Mouse (Mus musculus): ENCODE results near the gene Nlgn1. TPM values are rescaled to one million over a fixed set of nuclear protein-coding genes. Genes with fewer than 3 reads are reported as not detected.

Nlgn1 gene
- total RNA-seq (2015) = not detected in 2 replicates
- total RNA-seq (2017) = not detected in 2 replicates

GRCm38 (mm10) chr3:26332400-26333238, at the start of gene Nlgn1:
Nlgn1 (minus strand) TSS chr3:26332460.
- no peak for ATAC-seq (ENCODE audit: poor library complexity, severe bottlenecking)

DNA sequence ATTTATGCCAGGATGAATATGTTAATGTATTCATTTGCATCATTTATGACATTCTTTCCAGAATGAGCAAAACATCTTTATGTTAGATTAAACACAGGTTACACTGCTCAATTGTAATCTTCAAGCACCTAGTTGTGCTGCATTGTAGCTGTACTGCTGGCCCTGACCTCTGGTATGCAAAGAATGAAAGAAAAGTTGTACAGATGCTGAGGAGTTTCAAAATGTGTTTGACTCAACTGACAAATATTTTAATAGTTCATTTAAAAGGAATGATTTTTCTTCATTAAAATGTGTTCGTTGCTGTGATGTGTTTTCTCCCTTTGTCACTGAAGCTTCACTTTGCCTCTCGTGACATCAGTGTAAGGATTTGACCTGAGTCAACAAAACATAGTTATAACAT, 46.0 kb upstream of the Nlgn1 start:
- no peak for ATAC-seq (ENCODE audit: poor library complexity, severe bottlenecking)

GRCm38 (mm10) chr3:26355082-26355481, 22.8 kb upstream of the Nlgn1 start:
- no peak for ATAC-seq (ENCODE audit: poor library complexity, severe bottlenecking)

GRCm38 (mm10) chr3:26354483-26355030, 22.3 kb upstream of the Nlgn1 start:
- no peak for ATAC-seq (ENCODE audit: poor library complexity, severe bottlenecking)

DNA sequence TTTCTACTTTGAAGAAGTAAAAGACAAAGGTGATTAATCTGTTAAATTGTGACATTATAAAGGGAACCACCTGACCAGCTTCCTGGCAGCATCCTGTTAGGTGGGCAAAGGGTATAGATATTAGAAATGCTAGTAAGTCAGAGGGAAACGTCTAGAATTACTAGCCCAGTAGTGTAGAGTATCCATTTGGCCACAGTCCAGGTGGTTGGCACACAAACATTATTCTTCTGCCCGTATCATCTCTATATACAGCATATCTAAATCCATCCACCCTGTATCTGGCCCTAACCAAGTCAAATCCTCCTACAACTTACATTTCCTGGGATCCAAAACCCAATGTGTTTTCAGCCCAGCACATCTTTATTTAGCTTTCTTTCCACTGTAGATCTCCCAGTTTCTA, 5.2 kb upstream of the Nlgn1 start:
- ATAC-seq (ENCODE audit: poor library complexity, severe bottlenecking) = no peak

DNA sequence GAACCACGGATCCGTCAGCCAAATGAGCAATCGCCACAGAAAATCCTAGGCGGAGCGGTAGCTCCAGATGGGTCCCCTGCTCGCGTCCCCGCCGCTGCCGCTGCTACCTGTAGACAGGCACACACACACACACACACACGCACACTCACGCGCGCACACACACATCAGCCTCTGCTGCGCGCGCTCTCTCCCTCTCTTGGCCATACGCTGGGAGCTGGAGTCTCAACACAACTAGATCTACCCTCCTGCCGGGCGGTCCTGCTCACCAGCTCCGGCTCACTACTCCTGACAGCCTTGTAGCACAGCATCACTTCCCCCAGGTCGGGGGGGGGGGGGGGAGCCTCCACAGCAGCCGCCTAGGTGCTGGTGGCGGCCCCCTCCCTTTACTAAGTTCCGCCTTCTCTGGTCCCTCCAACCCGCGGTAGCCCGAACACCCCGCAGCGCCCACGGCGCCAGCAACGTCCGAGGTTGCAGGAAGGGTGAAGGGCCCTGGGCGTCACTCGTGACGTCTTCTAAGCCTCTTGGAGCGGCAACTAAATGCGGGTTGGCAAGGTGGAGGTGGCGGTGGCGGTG, 1.1 kb upstream of the Nlgn1 start:
- no peak for ATAC-seq (ENCODE audit: poor library complexity, severe bottlenecking)

DNA sequence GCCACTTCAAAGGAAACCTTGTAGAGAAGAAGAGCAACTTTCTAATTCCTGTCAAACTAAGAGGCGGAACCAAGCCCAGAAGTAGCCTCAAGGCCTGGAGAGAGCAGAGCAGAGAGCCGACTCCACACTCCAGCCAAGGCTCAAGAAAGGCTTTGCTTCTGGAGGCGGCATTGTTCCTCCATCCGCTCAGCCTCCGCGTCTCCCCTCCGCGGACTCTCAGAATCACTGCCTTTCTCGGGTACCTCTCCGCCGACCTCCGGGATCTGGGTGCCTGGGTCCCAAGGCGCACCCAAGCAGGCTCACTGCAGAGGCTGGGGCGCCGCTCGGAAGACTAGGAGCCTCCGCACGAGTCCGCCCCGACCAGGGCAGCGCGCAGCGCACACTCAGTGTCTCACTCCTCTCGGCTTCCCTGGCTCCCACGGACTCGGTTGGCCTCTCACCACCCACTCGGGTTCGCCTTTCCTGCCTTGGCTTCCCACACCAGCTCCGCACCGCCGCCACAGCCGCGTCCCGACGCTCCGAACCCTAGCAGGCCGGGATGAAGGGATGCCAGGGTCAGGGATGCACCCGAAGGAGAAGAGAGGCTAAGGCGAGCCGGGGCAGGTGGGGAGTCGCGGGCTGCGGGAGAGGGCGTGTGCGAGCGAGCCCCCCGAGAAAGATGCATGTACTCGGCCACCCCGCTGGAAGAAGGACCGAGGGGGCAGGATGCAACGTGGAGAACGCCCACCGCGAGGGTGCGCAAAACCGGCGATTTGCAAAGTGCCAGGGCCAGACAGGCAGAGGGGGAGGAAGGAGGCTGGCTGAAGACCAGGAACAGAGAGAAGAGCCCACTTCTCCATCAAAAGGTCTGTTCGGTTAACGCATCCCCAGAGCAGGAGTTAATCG, 841 bp downstream of the Nlgn1 start:
- ATAC-seq (ENCODE audit: poor library complexity, severe bottlenecking) = no peak

DNA sequence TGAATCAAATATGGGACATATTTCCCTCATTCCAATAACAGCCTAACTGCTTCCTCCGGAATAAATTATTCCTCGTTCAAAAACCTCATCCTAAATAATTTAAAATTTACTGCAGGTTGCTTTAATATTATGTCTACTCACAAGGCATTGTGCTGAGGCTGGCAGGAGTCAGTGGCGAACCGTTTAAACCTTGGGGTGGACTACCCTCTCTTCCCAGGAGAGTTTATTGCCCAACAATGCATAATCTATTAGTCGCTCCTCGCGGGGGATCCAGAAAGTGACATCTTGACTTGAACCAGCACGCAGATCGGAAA, 1.4 kb downstream of the Nlgn1 start:
- ATAC-seq (ENCODE audit: poor library complexity, severe bottlenecking) = no peak

GRCm38 (mm10) chr3:26330019-26330418, 2.2 kb downstream of the Nlgn1 start:
- no peak for ATAC-seq (ENCODE audit: poor library complexity, severe bottlenecking)

GRCm38 (mm10) chr3:26324510-26324909, 7.8 kb downstream of the Nlgn1 start:
- no peak for ATAC-seq (ENCODE audit: poor library complexity, severe bottlenecking)

DNA sequence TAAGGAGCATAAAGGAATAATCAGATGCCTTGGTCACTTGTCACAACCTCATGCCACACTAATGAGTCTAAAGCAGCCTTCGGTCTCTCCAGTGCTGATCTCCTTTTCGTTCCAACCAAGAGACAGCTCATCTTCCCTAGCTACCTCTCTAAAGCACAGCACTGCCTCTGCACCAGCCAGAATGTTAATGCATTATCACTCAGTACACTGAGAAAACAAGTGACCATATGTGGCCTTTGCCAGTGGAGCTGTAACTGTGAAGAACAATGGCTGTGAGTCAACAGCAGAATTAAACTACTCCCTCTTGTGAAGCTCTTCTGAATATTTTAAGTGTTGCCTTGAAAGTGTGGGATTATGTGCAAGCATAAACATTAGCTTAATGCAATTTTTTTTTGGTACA, 14.9 kb downstream of the Nlgn1 start:
- no peak for ATAC-seq (ENCODE audit: poor library complexity, severe bottlenecking)

DNA sequence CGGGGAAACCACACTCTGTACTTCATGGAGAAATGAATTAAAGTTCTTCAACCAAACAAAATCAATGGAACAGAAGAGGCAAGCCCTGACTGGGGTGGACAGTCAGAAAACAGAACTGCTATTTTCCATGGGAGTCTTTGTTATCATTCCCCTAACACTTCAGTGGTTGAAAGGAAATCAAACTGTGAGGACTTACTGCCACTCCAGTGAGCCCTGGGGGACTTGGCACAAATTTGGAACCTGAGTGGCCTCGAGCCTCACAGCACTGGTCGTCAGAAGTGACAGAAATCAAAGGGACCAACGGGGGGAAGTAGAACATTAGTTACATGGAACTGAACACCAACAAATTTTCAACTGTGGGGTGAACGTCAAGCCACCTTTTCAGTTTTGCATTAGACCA, 34.4 kb downstream of the Nlgn1 start:
- ATAC-seq (ENCODE audit: poor library complexity, severe bottlenecking) = no peak

- ATAC-seq (ENCODE audit: poor library complexity, severe bottlenecking) = no peak
Measured at GRCm38 (mm10) chr3:26270894-26271795, 61.1 kb downstream of the Nlgn1 start.

DNA sequence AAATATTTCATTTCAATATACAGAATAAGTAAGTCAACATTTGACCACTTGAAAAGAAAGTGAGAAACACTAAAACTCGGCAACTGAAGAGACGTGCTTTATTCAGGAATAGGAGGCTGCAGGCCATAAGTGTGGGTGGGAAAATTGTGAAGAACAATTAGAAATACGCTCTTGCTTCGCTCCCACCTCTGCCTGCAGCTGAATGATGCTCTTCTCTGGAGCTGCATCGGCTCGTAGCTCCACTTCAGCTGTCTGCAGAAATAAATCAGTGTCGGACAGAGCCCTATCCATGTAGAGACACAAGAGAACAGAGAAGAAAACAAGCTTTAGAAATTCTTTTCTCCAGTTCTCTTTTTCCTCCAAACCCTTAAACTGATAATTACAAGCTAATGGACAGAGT, 85.7 kb downstream of the Nlgn1 start:
- no peak for ATAC-seq (ENCODE audit: poor library complexity, severe bottlenecking)

- ATAC-seq (ENCODE audit: poor library complexity, severe bottlenecking) = no peak
Measured at GRCm38 (mm10) chr3:26243274-26243673, 89.0 kb downstream of the Nlgn1 start.

DNA sequence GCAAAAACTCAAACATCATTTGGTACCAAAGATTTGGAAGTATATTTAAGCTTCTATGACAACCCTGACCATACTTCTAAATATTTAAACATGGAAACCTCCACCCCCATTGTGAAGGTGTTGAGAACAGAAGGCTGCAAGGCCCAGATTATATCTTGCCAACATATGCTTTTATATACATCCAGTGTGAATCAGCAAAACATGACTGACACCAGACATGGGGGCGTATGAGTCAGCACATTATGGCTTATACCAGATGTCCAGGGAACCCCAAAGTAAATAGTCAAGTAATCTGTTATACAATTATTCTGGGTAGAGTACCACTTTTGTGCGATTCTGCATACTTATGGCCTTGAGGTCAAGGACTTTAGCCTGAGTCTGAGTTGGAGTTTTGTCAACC, 102.3 kb downstream of the Nlgn1 start:
- no peak for ATAC-seq (ENCODE audit: poor library complexity, severe bottlenecking)

DNA sequence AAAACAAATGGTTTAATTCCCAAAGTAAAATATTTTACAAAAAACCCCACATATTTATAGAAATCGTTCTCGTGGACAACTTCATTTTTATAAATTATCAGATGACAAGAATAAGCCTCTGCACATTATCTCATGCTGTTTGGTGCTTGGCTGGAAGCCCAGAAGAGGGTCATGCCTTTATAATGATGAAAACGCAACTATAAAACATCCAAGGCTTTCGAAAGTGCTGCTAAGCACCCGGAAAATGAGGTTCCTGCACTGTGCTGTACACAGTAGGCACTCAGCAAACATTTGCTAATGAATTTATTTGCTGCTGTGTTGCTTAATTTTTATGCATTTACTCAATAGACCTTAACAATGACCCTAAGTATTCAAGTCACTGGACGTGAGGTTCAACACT, 103.4 kb downstream of the Nlgn1 start:
- no peak for ATAC-seq (ENCODE audit: poor library complexity, severe bottlenecking)

GRCm38 (mm10) chr3:26228172-26228781, 104.0 kb downstream of the Nlgn1 start:
- no peak for ATAC-seq (ENCODE audit: poor library complexity, severe bottlenecking)

- no peak for ATAC-seq (ENCODE audit: poor library complexity, severe bottlenecking)
Measured at GRCm38 (mm10) chr3:26223500-26223899, 108.8 kb downstream of the Nlgn1 start.

GRCm38 (mm10) chr3:26216231-26216630, 116.0 kb downstream of the Nlgn1 start:
- ATAC-seq (ENCODE audit: poor library complexity, severe bottlenecking) = no peak

Measured in megakaryocyte, adult 5-6 weeks (primary cell).